Mouse (Mus musculus) adipocyte (in vitro differentiated cells): Measurements from ENCODE around the gene Sema6d.

Experiments
- DNase-seq: peaks from one replicate; pipeline ENCODE4 v3.0.0-alpha.2; 2016; ENCODE audit warnings: low spot score

The Sema6d gene

DNA sequence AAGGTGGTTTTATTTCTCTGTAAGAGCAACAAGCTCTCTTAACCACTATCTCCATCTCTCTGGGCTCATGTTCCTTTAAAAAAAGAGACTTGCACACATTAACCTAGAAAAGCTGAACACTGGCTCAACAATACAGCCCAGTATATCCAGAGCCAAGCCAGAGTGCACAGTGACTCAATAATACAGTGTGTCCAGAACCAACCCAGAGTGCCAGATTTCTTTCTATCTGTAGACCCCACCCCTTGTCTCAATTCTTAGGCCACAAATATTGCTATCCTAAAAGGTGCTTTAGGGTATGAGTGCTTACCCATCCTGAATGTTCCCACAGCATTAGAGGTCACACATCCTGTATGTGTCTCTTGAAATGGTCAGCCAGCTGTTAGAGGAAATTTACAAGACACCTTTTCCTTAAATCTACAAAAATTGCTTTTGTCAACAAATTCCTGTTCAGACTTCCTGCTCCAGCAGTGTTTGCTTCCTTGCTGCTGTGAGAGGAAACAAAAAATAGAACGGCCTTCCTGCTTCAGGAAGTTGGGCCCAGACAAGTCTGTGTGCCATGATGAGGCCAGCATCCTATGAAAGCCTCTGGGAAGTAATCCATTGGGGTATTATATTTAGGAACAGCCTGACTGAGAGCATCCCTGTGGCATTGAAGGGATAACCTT, 465.1 kb downstream of the Sema6d start:
- DNase-seq, result peak; percentile 21

DNA sequence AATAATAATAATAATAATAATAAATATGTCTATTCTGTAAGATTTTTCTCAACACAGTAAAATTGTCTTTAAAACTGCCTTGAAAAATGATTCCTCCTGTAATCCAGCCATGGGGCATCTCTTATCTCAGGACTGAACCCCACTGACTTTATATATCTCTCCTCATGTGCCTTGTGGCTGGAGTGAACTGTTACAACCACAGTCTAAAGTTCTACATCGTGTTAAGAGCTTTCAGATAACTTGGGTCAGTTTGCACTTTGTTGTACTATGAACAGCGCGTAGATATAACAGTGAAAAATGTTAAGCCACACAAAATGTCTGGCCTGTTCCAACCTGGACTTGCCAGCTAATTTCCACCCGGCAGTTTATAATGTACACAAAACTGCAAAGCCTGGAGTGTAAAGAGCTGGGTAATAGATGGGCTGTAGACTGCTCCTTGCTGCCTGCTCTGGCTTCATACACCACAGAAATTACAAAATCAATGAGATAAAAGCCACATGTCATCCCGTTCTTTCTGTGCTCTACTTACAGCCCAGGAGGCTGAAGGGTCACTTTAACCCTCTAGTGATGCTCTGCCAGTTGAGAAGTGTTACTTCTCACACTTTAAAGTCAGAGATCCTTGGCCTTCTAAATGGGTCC, 467.2 kb downstream of the Sema6d start:
- no peak for DNase-seq

DNA sequence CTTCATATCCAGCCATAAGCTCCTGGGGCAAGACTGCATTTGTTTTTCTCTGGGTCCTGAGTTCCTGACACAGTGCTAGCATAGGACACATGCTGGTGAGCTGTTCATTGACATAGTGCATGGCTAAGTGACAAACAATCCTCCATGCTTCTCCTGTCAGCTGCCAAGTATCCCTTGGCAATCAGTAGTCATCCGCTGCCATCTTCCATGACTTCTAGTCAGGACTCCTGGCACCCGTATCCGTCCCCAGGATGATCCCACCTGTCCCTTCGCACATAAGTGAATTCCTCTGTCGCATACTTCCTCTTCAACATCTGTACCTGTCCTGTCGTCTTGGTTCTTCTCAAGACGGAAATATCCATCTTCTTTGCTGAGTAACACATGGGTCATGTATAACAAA, 468.3 kb downstream of the Sema6d start:
- no peak for DNase-seq

DNA sequence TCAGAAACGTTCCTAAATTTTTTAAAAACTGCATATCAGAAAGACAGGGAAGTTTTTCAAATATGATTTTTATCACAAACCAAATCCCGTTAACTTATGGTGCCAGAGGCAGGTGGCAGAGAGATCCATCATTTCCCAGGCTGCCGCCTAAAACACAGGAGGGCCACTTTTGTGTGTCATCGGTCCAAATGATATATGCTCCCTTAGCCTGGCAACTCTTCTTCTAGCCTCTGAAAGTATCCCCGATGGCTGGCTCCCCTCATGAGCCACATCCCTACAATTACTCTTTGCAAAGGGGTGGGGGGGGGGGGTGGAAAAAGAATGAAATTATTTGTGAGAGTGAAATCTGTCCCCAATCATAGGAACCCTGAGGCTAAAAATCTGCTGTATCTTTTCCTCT, 471.9 kb downstream of the Sema6d start:
- DNase-seq, result no peak

DNA sequence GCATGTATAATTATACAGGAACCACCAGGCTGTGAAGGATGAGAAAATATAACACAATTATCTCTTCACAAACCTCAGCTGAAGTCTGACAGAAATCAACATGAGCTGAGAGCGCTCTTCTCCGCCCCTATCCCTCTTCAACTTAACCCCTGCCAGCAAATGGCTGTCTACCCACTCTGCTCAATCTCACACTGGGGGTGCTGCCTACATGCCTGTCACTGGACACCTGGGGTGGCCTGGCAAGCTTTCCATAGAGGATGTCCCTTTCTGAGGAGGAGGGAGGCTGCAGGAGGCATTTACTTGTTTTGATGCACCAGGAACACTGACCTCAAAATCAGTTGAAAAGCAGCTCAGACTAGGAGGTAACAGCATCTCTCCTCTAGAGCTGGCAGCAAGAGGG, 472.3 kb downstream of the Sema6d start:
- no peak for DNase-seq

DNA sequence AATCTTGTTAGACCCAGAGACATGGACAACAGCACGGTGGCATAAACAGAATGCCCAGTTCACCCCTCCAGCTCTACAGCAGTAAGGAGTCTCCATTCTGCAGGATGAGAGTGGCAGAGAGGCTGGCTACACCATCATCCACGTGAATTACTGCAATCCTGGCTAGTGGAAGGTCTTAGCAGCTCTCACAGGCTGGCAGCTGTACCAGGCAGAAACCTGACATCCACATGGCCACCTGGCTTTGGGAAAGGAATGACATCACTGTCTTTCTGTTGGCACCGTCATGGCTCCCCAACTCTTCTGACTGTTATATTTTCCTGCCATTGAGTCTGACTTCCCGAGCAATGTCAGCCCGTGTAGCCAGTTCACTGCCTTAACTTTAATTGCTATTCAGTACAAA, 474.0 kb downstream of the Sema6d start:
- no peak for DNase-seq

DNA sequence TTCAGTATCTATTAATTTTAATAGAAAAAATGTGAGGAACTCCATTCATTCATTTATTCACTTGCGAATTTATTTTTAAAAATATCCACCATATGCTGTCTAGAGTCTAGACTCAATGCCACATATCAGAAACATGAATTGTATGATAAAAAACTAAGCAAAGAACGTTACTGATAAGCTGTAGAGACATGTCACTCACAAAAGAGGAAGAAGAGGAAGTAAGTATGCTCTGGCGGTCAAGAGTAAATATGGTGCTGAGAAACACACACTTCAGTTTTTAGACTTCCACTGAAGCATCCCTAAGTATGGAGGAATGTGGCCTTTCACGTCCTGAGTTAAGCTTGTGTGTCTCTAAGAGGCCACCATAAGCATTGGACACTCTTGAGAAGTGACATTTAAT, 484.0 kb downstream of the Sema6d start:
- no peak for DNase-seq

DNA sequence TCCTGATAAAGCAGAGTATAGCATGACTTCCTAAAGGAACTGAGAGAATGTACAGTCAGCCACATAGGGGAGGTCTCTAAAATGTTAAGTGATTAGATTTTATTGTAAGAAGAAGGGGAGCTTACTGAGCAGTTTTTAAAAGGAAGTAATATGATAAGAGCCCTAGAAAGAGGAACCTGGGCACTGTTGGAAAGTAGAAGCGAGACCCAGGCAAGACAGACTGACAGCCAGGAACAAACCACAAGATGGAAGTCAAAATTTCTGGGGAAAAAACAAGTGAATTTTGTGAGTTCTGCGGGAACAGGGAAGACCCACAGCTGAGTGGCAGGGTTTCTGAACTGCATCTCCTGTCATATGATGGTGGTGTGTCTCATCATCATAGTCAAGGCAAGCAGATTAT, 486.3 kb downstream of the Sema6d start:
- no peak for DNase-seq

DNA sequence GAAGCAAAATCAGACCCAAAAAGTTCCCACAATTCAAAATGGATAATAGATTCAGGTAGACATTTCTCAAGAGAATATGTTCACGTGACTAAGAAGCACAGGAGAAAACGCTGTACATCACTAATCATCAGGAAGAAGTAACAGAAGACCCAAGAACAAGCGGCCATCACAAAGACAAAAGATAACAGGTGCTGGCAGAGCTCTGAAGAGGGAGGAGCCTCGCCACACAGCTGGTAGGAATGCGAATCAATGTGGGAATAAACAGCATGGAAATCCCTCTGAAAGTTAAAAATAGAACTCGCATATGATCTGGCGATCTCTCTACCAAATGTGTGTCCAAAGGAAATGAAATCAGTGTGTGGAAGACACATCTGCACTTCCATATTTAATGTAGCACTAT, 493.8 kb downstream of the Sema6d start:
- no peak for DNase-seq

DNA sequence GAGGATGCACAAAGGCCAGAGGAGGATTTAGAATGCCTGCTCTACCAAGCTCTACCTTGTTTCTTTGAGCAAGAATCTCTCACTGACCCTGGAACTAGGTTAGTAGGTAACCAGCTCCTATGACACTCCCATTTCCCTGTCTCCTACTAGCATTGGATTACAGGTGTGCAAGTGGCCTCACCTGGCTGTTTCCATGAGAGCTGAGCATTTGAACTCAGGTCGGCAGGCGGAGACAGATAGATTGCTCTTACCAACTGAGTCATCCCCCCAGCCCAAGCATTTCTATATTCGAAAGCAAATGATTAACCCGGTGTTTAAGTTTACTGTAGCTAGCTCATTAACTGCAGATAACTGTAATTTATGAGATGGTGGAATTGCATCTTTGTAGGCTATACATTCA, 503.0 kb downstream of the Sema6d start:
- DNase-seq, result no peak

DNA sequence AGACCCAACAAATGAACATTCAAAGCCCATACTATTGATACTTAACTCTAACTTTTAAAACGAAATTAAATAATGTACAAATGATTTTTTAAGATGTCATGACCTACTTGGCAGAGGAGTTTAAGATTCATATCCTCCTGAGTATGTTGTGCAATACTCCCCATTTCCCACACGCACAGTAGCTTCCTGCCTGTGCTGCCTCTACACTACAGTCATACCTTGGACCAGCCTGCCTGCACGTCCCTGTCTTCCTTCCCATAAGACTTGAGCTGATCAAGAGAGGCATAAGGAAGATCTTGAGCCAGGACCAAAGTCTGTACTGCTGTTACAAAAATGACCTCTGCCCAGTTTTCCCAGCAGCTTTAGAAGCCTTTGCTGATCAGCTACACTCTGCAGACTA, 509.2 kb downstream of the Sema6d start:
- peak; percentile 75 for DNase-seq

DNA sequence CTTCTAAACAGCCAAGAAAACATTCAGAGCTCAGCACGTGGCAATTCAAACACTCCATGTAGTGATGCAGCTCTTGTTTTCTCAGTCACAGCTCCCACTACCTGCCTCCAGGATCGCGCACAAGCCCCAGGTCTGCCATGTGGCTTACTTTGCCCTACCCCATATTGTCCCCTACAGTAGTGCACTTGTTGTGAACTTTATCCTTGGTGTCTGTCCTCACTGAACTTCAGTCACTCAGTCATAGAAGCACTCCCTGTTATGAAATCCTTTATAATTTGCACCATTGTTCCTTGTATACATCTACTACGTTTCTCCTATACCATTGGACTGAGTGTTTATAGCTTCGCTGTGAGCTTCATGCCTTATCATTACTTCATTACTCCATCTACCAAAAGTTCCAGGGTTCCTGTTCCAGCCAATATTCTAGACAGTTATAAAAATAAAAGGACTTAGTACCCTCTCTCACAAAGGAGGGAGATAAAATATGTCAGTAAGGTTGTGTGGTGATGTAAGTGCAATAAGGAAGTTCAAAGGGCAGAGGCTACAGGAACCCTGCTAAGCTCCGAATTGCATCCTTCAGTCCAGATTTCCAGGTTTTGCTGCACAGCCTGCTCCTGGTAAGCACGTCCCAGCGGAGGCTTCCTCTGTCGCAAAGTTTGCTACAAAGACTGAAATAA, 512.1 kb downstream of the Sema6d start:
- DNase-seq, result no peak

DNA sequence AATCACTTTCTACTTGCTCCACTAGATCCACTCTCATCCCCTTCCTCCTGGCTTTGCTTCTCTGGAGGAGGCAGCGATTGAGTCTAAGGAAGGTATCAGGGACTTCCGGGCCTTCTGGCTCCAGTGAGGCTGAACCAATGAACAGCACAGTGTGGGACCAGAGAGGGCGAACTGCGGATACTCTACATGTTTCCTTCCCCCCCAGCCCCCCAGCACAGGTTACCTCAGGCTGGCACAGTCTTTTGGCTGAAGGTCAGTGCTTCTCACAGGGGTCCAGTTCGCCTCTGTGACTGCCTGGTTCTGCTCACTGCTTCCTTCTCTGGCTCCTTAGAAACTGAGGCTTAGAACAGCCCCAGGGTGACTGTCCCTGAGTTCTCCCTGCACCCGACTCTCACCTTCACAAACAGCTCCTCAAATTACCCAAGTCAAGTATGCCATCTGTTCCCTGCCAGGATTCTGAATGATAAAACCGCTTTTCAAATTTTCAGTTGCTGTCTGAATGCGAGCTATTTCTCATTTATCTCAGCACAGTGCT, 512.7 kb downstream of the Sema6d start:
- DNase-seq, result no peak

DNA sequence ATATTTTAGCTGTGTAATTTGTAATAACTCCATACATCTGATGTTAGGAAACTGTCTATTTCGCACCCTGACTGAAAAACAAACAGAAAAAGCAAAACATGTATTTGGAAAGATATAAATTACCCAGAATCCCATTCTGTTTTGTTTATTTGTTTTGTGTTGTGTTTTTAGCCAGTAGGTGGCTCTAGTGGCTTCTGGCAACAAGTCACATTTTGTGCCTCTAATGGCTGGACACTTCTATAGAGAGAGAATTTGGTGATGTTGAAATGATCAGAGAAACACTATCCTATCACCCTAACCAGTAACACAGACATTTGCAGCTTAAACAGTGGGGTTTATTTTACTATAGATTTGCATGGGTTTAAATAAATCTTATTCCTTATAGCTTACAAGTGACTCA, 515.6 kb downstream of the Sema6d start:
- peak; percentile 78 for DNase-seq

DNA sequence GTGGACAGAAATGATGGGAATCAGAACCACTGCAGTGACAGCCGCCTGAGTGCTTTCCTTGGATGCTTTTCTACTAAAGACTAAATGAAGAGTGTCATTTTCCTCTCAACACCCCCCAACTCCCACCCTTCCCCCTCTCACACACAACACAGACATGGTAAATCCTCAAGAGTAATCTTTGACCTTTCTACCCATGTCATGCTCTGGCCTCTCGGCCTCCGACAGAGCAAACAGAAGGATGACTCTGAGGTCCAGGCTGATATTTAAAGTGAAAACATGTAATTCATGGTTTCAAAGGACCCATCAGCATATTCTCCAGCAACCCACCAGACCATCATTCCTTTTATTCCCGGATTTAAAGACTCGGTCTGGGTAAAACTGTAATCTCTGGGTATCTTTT, 518.2 kb downstream of the Sema6d start:
- DNase-seq, result peak; percentile 35

DNA sequence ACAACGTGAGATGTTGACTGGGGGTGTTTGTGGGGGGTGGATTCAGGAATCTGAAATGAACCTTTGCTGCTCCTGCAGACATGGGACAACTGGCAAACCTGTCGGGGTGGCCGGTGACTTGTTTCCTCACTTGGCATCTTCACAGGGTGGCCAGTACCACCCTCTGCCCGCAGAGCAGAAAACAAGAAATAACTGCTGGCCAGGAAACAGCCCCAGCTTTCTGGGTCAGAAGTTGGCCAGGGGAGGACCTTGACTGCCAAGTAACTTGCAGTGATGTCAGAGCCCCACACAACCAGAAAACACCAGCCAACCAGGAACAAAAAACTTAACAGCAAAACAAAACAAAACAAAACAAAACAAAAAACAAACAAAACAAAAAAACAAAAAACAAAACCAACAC, 518.8 kb downstream of the Sema6d start:
- DNase-seq, result peak; percentile 97

DNA sequence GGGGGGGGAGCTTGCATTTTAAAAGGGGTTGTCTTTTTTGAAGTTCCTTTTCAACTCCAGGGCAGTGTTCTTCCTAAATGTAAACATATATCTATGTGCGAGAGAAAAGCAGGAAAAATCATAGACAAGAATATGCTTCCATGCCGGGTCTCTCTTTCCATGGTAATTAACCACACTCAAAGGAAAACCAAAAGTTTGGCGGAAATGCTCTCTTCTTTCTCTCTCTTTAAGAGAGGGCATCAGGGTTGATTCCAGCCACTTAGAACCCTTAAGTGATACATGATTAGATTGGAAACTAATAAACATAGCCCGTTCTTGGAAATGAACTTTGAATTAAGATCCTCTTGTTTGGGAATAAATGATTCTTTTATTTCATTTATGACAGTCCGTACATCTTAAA, 519.2 kb downstream of the Sema6d start:
- peak; percentile 53 for DNase-seq

DNA sequence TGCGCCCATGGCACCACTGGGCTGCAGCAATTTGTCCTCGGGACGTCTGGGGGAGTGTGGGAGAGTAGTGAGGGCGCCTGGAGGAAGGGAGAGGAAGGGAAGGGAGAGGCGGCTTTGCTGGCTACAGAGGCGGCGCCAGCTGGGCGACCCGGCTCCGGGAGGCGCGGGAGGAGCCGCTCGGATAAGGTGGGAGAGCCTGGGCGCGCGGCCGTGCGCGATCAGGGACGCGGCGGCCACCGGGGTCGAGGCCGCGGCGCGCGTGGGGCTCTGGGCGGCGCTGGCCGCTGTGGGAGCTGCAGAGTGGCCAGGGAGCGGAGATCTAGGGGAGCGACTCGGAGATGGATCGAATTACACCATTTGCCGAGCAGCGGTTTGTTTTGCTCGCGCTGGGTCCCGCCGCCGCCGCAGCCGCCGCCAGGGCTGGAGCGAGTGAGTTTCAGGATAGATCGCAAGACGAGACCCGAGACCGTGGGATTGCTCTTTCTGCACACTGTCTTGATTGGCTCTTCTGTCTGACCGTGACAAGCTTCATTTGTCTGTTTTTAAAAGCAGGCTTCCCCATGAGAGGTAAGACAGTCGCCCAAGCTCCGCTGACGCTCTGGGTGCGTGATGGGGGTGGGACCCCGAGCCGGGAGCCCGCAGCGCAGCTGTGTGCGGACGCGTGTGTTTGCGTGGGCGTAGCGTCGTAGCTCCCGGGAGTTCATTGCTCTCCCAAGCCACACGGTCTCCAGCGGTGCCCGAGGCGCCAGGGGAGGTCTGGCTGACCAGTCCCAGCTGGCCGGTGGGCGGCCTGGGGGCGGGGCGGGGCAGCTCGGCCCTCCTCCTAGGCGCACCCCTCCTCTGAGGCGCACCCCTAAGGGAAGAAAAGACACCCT, 520.2 kb downstream of the Sema6d start:
- peak; percentile 93 for DNase-seq

DNA sequence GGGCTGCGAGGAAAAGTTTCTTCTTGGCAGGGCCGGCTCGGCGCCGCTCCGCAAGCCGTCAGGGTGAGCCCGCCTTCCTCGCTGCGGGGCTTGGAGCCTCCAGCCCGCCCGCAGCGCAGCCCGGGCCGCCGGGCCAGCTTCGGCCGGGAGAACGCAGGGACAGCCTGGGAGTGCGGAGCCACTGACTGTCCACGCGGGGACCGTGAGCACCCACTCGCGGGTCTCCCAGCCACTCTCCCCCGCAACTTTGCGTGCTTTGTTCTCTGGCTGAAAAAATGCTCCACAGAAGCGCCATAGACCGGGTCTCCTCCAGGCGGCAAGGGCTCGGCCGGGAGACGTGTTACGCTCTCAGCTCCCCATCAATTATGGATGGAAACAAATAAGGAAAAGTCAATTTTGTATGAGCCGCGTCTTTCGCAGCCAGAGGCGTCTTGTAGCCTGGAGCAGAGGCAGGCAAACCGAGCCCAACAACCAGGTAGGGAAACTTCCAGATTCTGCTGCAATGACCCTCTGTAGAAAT, 520.9 kb downstream of the Sema6d start:
- DNase-seq, result no peak

DNA sequence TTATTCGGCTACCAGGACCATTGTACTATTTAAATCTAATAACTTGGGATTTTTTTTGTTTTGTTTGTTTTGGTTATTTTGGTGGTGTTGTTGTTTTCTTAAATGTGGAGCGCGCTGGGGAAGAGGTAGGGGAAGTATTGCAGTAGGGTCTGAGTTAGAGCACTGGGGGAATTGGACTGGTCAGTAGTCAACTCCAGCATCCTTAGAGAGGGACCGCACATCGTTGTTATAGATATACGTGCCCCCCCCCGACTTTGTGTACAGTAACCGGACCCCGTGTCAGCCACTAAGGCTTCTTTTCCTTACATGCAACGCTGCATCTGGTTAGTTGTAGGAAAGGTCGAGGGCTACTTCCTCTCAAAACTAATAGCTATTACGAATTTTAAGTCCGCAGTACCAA, 521.5 kb downstream of the Sema6d start:
- DNase-seq, result peak; percentile 29

DNA sequence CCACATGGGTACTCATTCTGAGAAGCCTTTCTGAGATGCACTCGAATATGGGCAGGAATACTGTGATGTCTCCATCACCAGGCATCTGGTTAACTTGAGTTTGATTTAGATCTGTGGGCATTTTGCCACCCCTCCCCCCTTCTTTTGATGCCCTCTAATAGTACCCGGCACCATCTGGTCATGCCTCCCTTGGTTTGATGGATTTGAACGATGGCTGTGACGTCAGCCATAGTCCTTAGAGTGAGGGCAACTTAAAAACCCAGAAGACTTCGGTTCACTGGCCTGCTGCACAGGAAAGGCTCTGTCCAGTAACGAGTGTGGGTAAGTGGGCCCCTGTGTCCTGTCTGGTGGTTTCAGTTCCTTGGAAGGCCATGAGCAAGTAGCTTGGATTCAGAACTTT, 522.5 kb downstream of the Sema6d start:
- DNase-seq, result peak; percentile 54
